Mouse (Mus musculus): ENCODE data around the gene Vmn1r233.

Vmn1r233 gene

GRCm38 (mm10) chr17:20996364-20996763 lies at the start of gene Vmn1r233:
Gene Vmn1r233, minus strand, starts transcription at chr17:20996464.
- no peak for DNase-seq (ENCODE audit: extremely low spot score, low read depth, low spot score)

GRCm38 (mm10) chr17:21018410-21019080 lies 22.3 kb upstream of the Vmn1r233 start:
- DNase-seq (ENCODE audit: extremely low spot score, low read depth, low spot score), result no peak

GRCm38 (mm10) chr17:21009726-21010125 lies 13.5 kb upstream of the Vmn1r233 start:
- DNase-seq (ENCODE audit: extremely low spot score, low read depth, low spot score), result no peak

DNA sequence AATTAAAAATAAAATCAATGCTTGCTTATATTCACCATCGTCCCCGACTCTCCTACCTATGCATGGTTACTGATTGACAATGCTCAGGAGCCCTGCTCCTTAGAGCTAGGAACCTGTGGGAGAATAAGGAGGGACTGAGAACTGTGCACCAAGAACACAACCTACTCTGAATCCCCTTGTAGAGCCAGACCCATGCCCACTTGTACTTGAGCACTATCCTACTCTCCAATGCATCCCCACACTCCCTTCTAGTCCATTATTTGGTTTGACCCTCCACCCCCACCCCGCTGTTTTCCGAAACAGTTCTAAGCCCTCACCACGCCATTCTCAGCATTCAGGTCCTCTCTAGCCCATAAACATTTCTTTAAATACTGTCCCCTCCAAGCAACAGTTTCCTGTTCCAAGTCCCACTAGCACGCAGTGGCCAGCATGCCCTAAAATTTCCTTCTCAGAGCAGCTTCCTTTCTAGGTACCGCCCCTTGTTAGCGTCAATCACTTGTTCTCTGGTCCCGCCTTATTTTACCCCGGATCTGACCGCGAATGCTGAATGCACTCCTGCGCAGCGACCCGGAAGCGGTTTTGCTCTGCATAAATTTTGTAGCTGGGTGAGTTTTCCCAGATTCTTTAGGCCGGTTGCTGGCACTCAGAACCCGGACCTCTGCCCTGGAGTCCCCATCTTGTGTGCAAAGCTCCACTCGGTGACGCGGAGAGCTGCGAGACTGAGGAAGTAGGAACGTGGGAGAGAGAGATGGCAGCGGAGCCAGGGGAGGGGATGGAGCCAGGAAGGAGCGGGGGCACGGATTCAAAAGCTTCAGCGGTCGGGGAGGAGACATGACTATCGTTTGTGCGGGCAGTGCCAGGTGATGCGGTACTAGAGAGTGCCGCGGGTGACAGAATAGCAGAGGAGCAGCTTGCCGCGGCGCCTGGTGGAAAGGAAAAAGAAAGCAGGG lies 12.4 kb upstream of the Vmn1r233 start, which contains the start of gene Zfp160:
Gene Zfp160 (plus strand): TSS at position 522 of the 950 bp plus-strand sequence.
- DNase-seq (ENCODE audit: extremely low spot score, low read depth, low spot score), result peak; percentile 66

GRCm38 (mm10) chr17:20993716-20994115 lies 2.5 kb downstream of the Vmn1r233 start:
- no peak for DNase-seq (ENCODE audit: extremely low spot score, low read depth, low spot score)

DNA sequence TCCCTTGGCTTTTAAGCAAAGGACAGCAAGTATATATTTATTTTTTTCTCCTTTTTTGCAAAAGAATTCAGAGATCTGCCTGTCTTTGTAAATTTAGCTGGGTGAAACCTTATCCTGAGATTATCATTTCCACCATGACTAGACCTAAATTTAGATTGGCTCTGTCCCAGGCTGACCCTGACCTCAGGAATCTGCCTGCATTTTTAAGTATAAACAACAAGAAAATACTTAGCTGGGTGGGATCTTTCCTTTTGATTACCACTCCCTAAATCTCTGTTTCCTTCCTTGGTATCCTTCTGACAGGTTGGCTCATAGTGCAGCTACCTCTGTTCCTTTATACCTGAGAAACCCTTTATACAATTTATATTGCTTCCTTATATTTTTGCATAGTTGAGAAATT lies 29.6 kb downstream of the Vmn1r233 start:
- no peak for DNase-seq (ENCODE audit: extremely low spot score, low read depth, low spot score)

DNA sequence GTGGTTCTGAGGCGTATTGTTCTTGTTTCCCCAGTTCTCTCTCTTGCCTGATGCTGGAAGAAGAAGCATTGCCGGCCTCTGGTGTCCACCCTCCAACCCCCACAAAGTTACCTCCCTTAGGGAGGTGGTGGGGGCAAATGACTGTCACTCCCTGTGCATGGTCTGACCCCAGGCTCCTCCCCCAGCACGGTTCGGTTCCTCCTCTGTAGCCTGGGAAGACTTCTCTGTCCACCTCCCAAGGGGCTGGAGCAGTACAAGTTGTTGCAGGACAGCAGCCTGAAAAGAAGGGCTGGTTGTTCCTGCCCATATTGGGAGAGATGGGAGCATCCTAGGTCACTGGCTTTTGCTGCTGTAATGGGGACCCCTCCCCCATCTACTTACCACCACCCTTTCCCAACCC lies 30.8 kb downstream of the Vmn1r233 start:
- DNase-seq (ENCODE audit: extremely low spot score, low read depth, low spot score), result no peak

DNA sequence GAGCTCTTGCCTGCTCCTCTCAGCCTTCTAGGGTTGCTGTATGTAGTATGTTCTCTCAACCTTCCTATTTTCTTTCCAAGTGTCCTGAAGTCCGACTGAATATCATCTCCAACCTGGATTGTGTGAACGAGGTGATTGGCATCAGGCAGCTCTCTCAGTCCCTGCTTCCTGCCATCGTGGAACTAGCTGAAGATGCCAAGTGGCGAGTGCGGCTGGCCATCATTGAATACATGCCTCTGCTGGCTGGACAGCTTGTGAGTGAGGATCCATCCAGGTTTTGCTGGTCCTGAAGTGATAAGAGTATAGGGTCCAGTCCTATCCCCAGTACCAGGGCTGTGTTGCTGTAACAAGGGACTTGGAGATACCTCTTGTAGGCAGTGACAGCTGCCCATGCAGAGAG lies 35.9 kb downstream of the Vmn1r233 start:
- DNase-seq (ENCODE audit: extremely low spot score, low read depth, low spot score), result no peak

DNA sequence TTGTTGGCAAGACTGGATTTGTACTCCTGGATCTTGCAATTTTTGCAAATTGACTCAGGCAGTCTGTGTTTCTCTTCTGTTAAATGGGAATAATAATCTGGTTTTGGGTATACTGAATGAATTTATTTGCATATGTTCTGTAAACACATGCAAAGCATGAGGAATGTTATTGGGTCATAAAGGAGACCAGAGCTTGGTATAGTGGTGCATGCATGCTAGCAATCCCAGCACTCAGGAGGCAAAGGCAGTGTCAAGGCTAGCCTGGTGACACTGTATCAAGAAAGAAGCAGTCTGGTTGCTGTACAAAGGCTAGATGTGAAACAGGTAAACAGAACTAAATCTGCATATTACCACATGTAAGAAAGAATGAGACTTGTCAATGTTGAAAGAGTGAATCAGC lies 49.6 kb downstream of the Vmn1r233 start:
- DNase-seq (ENCODE audit: extremely low spot score, low read depth, low spot score), result no peak

- DNase-seq (ENCODE audit: extremely low spot score, low read depth, low spot score), result no peak
These were observed 50.2 kb downstream of the Vmn1r233 start for GRCm38 (mm10) chr17:20946026-20946565.

DNA sequence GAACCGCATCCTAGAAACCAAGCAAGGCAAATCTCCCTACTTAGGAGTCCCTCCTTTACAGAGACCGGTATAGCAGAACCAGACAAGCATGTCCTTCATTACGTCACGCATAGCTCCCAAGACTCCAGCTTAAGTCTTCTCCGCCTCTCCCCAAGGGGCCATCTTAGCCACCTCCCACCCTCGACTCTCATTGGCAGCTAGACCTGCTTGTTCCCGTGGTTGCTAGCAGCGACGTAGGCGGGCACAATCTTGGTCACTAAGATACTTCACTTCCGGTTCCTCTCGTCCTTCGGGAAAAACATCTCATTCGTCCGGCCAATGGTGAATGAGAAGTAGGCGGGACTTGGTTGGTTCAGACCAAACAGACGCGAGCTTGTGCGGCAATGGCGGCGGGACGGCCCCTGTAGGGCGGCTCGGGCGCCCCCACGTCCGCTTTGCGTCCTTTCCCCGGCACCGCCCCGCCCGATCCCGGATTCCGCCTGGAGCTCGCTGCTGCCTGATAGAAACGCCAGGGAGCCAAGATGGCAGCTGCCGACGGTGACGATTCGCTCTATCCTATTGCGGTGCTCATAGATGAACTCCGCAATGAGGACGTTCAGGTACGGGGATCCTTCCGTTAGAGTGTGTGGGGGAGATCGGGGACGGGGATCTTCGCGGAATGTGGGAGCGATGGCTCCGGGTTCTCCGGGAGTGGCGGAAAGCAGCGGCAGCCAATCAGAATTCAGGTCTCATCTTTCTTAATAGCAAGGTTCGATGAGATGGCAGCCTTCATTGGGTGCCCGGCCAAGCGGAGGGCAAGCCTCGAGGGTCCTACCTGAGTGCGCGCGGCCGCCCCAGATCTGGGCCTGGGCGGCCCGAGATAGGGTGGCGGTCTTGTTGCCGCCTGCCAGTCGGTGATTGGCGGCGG lies 51.0 kb downstream of the Vmn1r233 start, which contains the start of gene Ppp2r1a:
Gene Ppp2r1a (plus strand): TSS at position 327 of the 907 bp plus-strand sequence.
- peak; percentile 99 for DNase-seq (ENCODE audit: extremely low spot score, low read depth, low spot score)

DNA sequence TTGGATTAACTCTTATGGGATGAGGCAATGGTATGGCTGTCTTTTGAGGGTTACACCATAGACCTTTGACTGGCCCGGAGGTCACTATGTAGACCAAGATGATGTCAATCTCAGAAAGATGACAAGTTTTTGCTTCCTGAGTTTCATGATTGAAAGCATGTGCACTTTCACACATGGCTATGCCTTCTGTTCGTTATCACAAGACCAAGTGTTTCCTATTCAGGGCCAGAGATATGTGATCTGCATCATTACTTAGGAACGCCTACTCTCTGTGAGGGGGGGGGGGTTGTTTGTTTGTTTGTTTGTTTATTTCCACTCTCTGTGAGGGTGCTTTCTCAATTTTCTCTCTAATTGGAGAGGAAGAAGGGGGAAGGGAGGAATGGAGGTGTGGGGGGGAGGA lies 52.0 kb downstream of the Vmn1r233 start:
- DNase-seq (ENCODE audit: extremely low spot score, low read depth, low spot score), result no peak

All from hindlimb bud, embryonic 11.5 days (tissue).